Mouse (Mus musculus) ES-Bruce4 (cell line): ENCODE results near the gene Btbd35f14.
"Not testable (repeated sequence)": the region's sequence is repeated elsewhere in the genome, so short reads cannot be mapped to it uniquely, and the experiment has no call there.

ENCODE experiments used
- CTCF ChIP-seq: IDR thresholded peaks from one replicate; pipeline ENCODE4 v1.8.1; 2011; ENCODE audit warnings: low read depth, low read length
- POLR2A ChIP-seq: IDR thresholded peaks from one replicate; pipeline ENCODE4 v1.8.1; 2011; ENCODE audit warnings: low read length; ENCODE audit not compliant: insufficient read depth

GRCm38 (mm10) chrX:33656872-33657271 is 45.3 kb downstream of the Btbd35f14 start, which contains the start of gene Btbd35f13:
- TF ChIP-seq CTCF, POLR2A: not testable (repeated sequence)
